In the genomic region with DNA sequence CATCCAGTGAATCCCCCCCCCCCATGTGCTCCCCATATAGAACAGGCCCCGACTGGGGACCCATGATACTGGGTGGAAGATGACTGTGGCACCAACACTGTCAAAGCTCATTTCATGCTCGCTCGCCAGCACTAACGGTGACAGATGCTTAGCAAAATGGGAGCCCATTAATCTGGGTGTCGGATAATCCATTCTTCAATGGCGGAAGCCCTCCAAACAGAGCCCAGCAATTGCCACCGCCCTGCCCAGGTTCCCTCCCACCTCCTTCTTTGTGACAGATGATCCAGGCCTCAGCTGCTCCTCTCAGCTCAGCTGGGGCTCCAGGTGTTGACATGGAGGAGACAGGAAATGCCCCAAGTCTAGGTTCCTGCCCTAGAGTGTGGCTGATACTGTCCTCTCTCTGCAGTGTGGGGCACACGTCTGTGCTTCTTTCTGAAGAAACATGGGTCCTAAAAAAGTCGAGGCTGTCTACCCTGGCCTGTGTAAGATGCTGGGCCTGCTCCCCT, we compare ENCODE assay signal across 12 mouse cellular contexts.
DNase-seq lines count a peak whose midpoint lies in the region; ATAC-seq and TF ChIP-seq lines count a peak whose summit lies in the region.
"Had no signal": no experiment of that assay in that cellular context is flagged by ENCODE, and none has a peak within 500 bp of the region (broad histone marks: within the 10 kb centered on the region; RNA-seq: fewer than 3 reads in every experiment).

No protein-coding gene starts in this region.

- peak; percentile 35 for DNase-seq in neural tube, embryonic 10.5 days (ENCODE audit: extremely low spot score, low spot score)
- DNase-seq in hindbrain, postnatal 0 days (ENCODE audit: low spot score): peak; percentile 29
- no peak for DNase-seq in heart, adult 9 months (ENCODE audit: low spot score in 2 of 2)
- no peak for DNase-seq in urinary bladder, postnatal 36 days (ENCODE audit: low spot score in 2 of 2)
- DNase-seq in frontal cortex, postnatal 10 days (ENCODE audit: low spot score in 2 of 2): no peak
- DNase-seq: adrenal gland, adult 8-10 months; kidney, postnatal 4 days; lung, embryonic 14.5 days had no signal

- WGBS in neural tube, embryonic 15.5 days: 32% methylated on average over 9 of the region's 9 CpGs
- WGBS in hindbrain, postnatal 0 days: 42% methylated on average over 9 of the region's 9 CpGs
- 21% methylated on average over 9 of the region's 9 CpGs for WGBS in neural tube, embryonic 13.5 days

- no peaks in the 10 kb centered on the region for H3K36me3 ChIP-seq in neural tube, embryonic 15.5 days
- no peaks in the 10 kb centered on the region for H3K36me3 ChIP-seq in hindbrain, postnatal 0 days (ENCODE audit: insufficient read depth, low read length)
- 0 out of 2 replicates have a peak, but pooled peaks cover 3% of the 10 kb centered on the region for H3K36me3 ChIP-seq in neural tube, embryonic 13.5 days
- H3K36me3 ChIP-seq: embryonic facial prominence, embryonic 13.5 days; heart, embryonic 15.5 days had no signal

- peaks cover 21% of the 10 kb centered on the region for H3K4me1 ChIP-seq in neural tube, embryonic 15.5 days
- H3K4me1 ChIP-seq in hindbrain, postnatal 0 days (ENCODE audit: insufficient read depth, low read length): no peaks in the 10 kb centered on the region
- peaks cover 55% of the 10 kb centered on the region for H3K4me1 ChIP-seq in neural tube, embryonic 13.5 days (replicated peaks)

- no peak overlapping the region for H3K4me3 ChIP-seq in neural tube, embryonic 15.5 days (replicated peaks)
- no peak overlapping the region for H3K4me3 ChIP-seq in hindbrain, postnatal 0 days (ENCODE audit: low read length)
- H3K4me3 ChIP-seq in neural tube, embryonic 13.5 days: no peak overlapping the region
- H3K4me3 ChIP-seq: embryonic facial prominence, embryonic 13.5 days; heart, embryonic 15.5 days had no signal

- ATAC-seq in neural tube, embryonic 15.5 days (ENCODE audit: low FRiP score): no peak
- no peak for ATAC-seq in hindbrain, postnatal 0 days
- ATAC-seq in neural tube, embryonic 13.5 days (ENCODE audit: low read depth): no peak

- no peak overlapping the region for H3K9ac ChIP-seq in neural tube, embryonic 15.5 days (replicated peaks)
- H3K9ac ChIP-seq in hindbrain, postnatal 0 days (replicated peaks; ENCODE audit: low read length): no peak overlapping the region
- H3K9ac ChIP-seq in neural tube, embryonic 13.5 days: no peak overlapping the region
- H3K9ac ChIP-seq: embryonic facial prominence, embryonic 13.5 days; heart, embryonic 15.5 days; lung, embryonic 14.5 days had no signal

- no peaks in the 10 kb centered on the region; the same call in 1 of the 2 replicates for H3K27me3 ChIP-seq in neural tube, embryonic 15.5 days (replicated peaks)
- no peaks in the 10 kb centered on the region for H3K27me3 ChIP-seq in hindbrain, postnatal 0 days (ENCODE audit: insufficient read depth, low read length)
- peaks cover 4% of the 10 kb centered on the region for H3K27me3 ChIP-seq in neural tube, embryonic 13.5 days

- no peak overlapping the region for H3K4me2 ChIP-seq in neural tube, embryonic 15.5 days
- H3K4me2 ChIP-seq in hindbrain, postnatal 0 days (ENCODE audit: low read depth, low read length): no peak overlapping the region
- no peak overlapping the region for H3K4me2 ChIP-seq in neural tube, embryonic 13.5 days
- H3K4me2 ChIP-seq: embryonic facial prominence, embryonic 13.5 days; heart, embryonic 15.5 days; lung, embryonic 14.5 days had no signal

- TF ChIP-seq CTCF in hindbrain, postnatal 0 days (IDR thresholded peaks at IDR 0.05; ENCODE audit: low read depth): no peak

- 0 out of 2 replicates have a peak, but pooled peaks cover 4% of the 10 kb centered on the region for H3K9me3 ChIP-seq in neural tube, embryonic 15.5 days (replicated peaks)
- no peaks in the 10 kb centered on the region for H3K9me3 ChIP-seq in hindbrain, postnatal 0 days (ENCODE audit: low read length)
- peaks cover 10% of the 10 kb centered on the region for H3K9me3 ChIP-seq in neural tube, embryonic 13.5 days

- no peak overlapping the region for H3K27ac ChIP-seq in neural tube, embryonic 15.5 days (replicated peaks)
- no peak overlapping the region for H3K27ac ChIP-seq in hindbrain, postnatal 0 days
- peak overlapping the region; percentile 38; the same call in 1 of the 2 replicates for H3K27ac ChIP-seq in neural tube, embryonic 13.5 days (replicated peaks)
- H3K27ac ChIP-seq: embryonic facial prominence, embryonic 13.5 days; heart, embryonic 15.5 days had no signal

Comparison
In these comparisons a context has a peak if more than half of its experiments do, and no peak if none do; other contexts are left out.
1. DNase-seq: peak in neural tube, embryonic 10.5 days (single experiment) and hindbrain, postnatal 0 days (single experiment); none in heart, adult 9 months (0 of 2), urinary bladder, postnatal 36 days (0 of 2) and frontal cortex, postnatal 10 days (0 of 2).